Mouse (Mus musculus) brain, embryonic 14.5 days (tissue): ENCODE results near the gene Apela.

Experiments
- CTCF ChIP-seq: fragments of 200-500 bp; IDR thresholded peaks from 2 replicates; pipeline ENCODE4 v1.5.1; 2012; ENCODE audit warnings: inconsistent platforms, mild to moderate bottlenecking, moderate library complexity, borderline replicate concordance; ENCODE audit not compliant: insufficient read depth, insufficient read length; ENCODE audit errors: extremely low read depth
- POLR2A ChIP-seq: fragments of 200-500 bp; IDR thresholded peaks from 2 replicates; pipeline ENCODE4 v1.6.1; 2012; ENCODE audit warnings: mild to moderate bottlenecking, inconsistent platforms, borderline replicate concordance; ENCODE audit not compliant: poor library complexity, insufficient read depth, insufficient read length, severe bottlenecking; ENCODE audit errors: extremely low read depth

GRCm38 (mm10) chr8:65080731-65081130 is 43.6 kb upstream of the Apela start:
- TF ChIP-seq POLR2A, result no peak
- no peak for TF ChIP-seq CTCF
